Mouse (Mus musculus): ENCODE data around the gene Dlk1.
"Not testable (repeated sequence)": the region's sequence is repeated elsewhere in the genome, so short reads cannot be mapped to it uniquely, and the experiment has no call there.

Gene Dlk1

GRCm38 (mm10) chr12:109438383-109438782 is 14.2 kb upstream of the Dlk1 start:
- DNase-seq (ENCODE audit: low spot score in 2 of 2) = no peak

GRCm38 (mm10) chr12:109439974-109440373 is 12.6 kb upstream of the Dlk1 start:
- no peak for DNase-seq (ENCODE audit: low spot score in 2 of 2)

- DNase-seq (ENCODE audit: low spot score in 2 of 2) = peak; percentile 74 to 75
Measured at GRCm38 (mm10) chr12:109441366-109441765, 11.3 kb upstream of the Dlk1 start.

- DNase-seq (ENCODE audit: low spot score in 2 of 2) = no peak
Measured at GRCm38 (mm10) chr12:109442115-109442514, 10.5 kb upstream of the Dlk1 start.

DNA sequence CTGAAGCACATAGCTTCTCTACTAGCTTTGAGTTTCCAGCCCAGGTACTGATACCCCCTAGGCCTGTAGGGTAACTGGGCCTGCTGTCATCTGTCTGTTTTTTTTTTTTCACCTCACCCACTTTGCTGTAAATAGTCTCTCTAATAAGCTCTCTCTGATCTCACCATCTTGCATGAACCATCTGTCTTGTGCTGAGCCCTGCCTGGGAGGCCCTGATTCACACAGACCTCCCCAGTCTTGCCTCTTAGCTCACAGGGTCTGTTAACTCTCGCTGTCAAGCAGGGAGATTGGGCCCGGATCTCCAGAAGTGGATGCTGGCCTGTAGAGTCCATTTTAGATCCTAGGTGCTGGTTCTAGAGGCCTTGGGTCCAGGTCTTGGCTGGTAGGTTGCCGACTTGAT is 9.3 kb upstream of the Dlk1 start:
- no peak for DNase-seq (ENCODE audit: low spot score in 2 of 2)

- no peak for DNase-seq (ENCODE audit: low spot score in 2 of 2)
Measured at GRCm38 (mm10) chr12:109444999-109445398, 7.6 kb upstream of the Dlk1 start.

- no peak for DNase-seq (ENCODE audit: low spot score in 2 of 2)
Measured at GRCm38 (mm10) chr12:109445499-109446235, 7.0 kb upstream of the Dlk1 start.

DNA sequence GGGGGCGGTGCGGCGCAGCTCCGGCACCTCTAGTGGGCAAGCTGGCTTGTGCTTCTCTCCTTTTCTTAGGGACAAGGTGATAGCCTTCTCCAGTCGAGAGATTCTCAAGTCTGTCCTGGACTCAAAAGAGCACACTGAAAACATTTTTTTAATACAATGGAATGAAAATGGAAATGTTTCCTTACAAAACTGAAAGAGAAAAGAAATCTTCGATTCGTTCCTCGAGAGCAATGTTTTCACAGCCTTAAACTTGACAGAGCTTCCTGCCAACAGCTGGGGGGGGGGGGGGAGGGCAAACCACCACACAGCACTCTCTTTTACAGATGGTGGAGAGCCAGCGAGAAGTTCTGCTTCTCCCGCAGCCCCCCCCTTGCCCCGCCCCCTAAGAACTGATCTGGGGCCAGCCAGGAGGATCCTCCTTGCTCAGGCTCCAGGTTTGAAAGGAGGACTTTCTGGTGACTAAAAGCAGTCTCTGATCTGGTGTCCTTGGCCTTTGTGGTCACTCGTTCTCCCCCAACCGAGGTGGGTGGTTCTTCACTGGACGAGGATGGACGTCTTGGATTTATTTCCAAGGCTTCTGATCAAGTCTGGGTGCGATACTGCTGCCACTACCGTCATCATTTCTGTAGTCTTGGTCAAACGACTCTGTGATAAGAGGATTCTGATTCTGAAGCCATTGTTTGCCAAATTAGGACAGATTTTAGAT is 6.2 kb upstream of the Dlk1 start:
- peak in 1 of 2 experiments; percentile 12 for DNase-seq (ENCODE audit: low spot score in 2 of 2)

DNA sequence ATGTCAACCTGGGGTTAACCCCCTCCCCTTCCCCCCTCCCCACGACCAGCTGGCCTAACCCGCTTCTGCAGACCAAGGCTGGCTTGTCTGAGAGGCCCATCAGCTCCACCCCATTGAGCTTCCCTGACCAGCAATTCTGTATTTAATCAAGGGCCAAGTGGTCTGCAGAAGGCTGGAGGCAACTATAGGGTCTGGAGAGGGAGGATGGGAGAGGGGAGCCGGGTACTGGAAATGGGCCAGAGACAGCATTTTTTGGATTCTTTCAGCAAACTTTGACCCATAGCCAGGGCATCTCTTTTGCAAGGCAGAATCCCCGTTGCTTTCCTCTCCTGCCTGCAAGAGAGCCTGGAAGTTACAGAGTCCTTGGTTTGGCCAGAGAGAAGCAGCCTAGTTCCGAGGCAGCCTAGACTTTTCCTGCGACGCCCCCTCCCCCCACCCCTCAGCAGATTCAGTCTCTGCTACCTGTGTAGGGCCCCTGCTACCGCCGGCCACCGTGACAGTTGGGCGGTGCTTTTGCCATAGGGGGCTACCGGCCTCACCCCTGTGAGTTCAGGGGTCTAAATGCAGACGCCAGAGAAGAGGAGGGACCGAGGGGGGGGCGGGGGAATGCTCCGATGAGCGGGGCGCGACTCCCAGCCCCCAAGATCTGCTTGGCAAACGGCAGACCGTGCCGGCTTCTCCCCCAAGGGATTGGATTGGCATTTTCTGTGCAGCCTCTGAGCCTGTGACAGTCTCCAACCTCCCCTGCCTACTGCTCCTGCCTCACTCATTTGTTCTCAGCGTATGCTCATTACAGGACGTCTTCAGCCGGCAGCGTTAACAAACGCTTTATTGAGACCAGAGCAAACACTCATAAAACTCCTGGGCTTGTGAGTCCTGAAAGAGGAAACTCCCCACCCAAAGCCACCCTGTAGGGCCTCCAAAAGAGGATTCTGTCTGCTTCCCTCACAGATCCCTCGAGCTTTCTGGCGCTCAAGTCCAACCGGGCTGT is 2.9 kb upstream of the Dlk1 start:
- no peak for DNase-seq (ENCODE audit: low spot score in 2 of 2)

DNA sequence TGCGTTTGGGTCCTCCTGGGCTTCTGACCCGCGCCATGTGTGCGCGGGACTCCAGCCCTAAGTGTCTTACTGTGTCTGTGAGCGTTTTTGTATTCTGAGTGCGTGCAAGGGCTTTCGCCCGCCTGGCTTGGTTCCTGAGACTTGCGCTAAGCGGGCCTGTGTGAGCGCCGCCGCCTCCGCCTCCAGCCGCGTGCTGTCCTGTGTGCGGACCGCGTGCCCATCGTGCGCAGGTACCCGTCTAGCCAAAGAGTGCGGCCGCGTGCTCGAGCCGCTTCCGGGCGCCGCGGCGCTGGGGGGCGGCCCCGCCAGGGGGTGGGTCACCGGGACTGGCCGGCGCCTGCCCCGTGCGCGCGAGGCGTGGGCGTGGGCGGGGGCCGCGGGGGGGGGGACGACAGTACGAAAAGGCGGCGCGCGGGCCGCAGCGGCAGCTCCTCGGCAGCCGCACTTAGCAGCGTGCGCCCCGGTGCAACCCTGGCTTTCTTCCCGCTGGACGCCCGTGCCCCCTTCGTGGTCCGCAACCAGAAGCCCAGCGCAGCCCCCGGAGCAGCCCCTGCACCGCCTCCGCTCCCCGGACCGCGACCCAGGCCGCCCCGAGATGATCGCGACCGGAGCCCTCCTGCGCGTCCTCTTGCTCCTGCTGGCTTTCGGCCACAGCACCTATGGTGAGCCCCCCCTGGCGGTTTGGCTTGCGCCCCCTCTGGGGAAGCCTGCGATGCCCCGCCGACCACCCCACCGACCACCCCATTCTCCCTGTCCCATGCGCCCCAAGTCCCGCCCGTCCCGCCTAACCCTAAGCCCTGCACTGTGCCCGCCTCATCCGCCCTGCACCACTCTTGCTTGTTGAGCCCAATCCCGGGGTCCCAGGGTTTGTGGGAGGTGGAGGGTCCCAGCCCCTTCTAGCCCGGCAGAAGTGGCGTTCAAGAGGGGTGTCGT is 708 bp downstream of the Dlk1 start:
- no peak for DNase-seq (ENCODE audit: low spot score in 2 of 2)

DNA sequence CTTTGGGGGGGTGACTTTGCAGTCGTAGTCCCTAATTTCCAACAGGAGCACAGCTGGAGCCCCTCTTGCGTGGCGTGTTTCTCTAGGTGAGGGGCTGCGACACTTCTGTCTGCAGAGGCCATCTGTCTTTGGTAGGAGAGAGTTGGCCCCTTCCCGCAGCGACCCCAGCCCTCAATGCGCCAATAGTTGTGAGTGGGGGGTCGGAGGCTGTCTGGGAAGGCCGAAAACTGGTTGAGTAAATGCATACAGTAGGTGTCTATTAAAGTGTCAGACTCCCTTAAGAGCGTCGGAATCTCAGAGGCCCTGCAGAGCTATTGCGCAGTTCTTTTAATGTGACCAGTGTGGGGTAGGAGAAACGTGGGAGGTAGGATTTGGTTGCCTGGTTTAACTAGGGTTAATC is 1.5 kb downstream of the Dlk1 start:
- no peak for DNase-seq (ENCODE audit: low spot score in 2 of 2)

DNA sequence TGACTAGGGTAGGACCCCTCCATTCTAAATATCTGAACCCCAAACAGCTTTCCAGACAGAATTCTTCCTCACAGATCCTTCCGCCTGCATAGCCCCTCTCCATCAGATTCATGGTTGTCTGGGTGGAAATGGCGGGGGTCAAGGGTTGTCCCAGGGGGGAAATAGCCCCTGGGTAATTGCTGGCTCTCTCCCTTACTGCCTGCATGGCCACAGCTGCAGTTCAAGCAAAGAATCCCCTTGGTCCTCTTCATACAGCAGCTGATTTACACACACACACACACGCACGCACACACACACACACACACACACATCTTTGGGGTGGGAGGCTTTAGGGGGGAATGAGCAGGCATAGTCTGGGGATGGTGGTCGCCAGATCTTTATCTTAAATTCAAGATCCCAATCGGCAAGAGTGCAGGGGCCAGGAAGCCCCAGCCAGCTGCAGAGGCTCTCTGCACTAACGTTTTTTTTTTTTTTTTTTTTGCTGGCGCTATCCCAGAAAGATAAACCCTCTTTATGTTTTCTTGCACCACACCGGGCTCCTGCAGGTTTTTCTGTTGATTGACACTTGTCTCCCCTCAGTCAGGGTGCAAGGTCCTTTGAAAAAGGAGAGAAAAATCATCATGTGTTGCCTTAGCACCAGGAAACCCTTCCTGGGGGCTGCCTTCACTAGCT is 4.0 kb downstream of the Dlk1 start:
- DNase-seq (ENCODE audit: low spot score in 2 of 2) = no peak

DNA sequence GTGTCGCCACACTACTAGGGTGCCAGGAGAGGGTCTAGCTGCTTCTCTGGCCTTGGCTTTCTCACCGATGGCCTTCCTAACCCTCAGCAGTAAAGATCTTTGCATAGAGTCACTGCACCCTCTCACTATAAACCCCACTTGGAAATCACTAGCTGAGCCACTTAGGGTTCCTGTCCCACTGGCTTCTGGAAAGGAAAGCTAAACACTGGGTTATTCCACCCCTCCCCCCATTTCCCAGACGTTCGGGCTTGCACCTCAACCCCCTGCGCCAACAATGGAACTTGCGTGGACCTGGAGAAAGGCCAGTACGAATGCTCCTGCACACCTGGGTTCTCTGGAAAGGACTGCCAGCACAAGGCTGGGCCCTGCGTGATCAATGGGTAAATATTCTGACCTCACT is 5.2 kb downstream of the Dlk1 start:
- no peak for DNase-seq (ENCODE audit: low spot score in 2 of 2)

DNA sequence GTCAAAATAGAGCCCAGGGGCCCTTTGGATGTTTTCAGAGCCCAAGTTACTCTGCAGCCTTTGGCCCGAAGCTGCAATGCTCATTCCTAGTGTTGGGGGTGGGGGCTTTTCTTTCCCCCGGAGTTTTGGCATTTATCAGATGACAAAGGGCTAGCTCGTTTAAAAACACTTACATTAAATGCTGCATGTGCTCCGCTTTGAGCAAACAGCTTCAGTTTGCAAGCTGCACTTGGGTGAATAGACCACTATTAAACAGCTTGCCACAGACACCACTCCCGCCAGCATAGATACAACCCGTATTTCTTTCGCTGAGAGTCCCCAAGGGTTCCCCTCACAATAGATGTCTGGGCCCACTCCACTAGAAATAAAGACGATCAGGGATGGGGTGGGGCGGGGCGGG is 6.3 kb downstream of the Dlk1 start:
- no peak for DNase-seq (ENCODE audit: low spot score in 2 of 2)

GRCm38 (mm10) chr12:109459481-109460401 is 7.1 kb downstream of the Dlk1 start:
- no peak for DNase-seq (ENCODE audit: low spot score in 2 of 2)

DNA sequence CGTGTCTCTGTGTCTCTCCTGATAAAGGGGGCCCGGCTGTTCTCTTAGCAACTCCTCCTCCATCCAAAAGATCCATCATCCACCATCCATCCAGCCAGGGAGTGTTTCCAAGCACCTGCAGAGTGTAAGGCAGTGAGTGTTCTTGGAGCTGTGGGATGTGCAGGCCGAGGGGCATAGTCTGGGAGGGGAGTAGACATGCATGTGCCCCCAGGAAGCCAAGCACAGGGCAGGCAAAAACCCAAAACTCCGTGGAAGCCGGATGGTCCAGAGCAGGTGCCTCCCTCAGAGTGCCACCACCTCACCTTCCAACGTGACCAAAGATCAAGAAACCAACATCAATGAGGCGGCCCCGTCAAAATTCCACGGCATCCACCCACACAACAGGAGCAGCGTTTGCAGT is 10.0 kb downstream of the Dlk1 start:
- DNase-seq (ENCODE audit: low spot score in 2 of 2) = no peak

- not testable (repeated sequence) for DNase-seq (ENCODE audit: low spot score in 2 of 2)
Measured at GRCm38 (mm10) chr12:109467417-109467816, 14.8 kb downstream of the Dlk1 start.

GRCm38 (mm10) chr12:109469793-109470192 is 17.2 kb downstream of the Dlk1 start:
- no peak for DNase-seq (ENCODE audit: low spot score in 2 of 2)

GRCm38 (mm10) chr12:109472627-109473026 is 20.0 kb downstream of the Dlk1 start:
- DNase-seq (ENCODE audit: low spot score in 2 of 2) = no peak
